ENCODE assay signal across 8 mouse cellular contexts in genomic region chr3:96172197-96173178, GRCm38 (mm10). TPM values are rescaled to one million over a fixed set of nuclear protein-coding genes. Genes with fewer than 3 reads are reported as not detected.
DNase-seq lines count a peak whose midpoint lies in the region; ATAC-seq and TF ChIP-seq lines count a peak whose summit lies in the region.

Gene Sf3b4 (plus strand): TSS chr3:96172332.

- intact Hi-C loops in left cerebral cortex, adult 2 months (cut with DNase I): no loop called here

- H3K4me2 ChIP-seq in hindbrain, embryonic 14.5 days (replicated peaks): peak within 1 kb of the TSS; percentile 97

- peak within 1 kb of the TSS; percentile 98 for H3K27ac ChIP-seq in hindbrain, embryonic 14.5 days
- peak within 1 kb of the TSS; percentile 99 for H3K27ac ChIP-seq in left cerebral cortex, adult 2 months

- H3K27me3 ChIP-seq in hindbrain, embryonic 14.5 days (ENCODE audit: control insufficient read depth, insufficient read depth, low read length): no peaks in the 10 kb centered on the region

- no peak for TF ChIP-seq CTCF in left cerebral cortex, adult 2 months (IDR thresholded peaks at IDR 0.05)

- DNase-seq in T-cell, adult 2 months (ENCODE audit: low spot score): peak; percentile 92
- peak; percentile 87 to 89 for DNase-seq in cerebellum, postnatal 14 days
- peak; percentile 62 to 70 for DNase-seq in frontal cortex, postnatal 25 days (ENCODE audit: low spot score in 2 of 2)
- DNase-seq in hindbrain, embryonic 14.5 days (ENCODE audit: low spot score): peak; percentile 92
- DNase-seq in left cerebral cortex, adult 2 months (ENCODE audit: extremely low spot score in 1 of 2, low spot score in 2 of 2): peak; percentile 75 to 83
- DNase-seq in right cerebral cortex, adult 2 months (ENCODE audit: low spot score in 2 of 2): peak; percentile 80 to 85
- peak; percentile 75 to 84 for DNase-seq in urinary bladder, postnatal 36 days (ENCODE audit: low spot score in 2 of 2)

- H3K36me3 ChIP-seq in hindbrain, embryonic 14.5 days (replicated peaks; ENCODE audit: control insufficient read depth, insufficient read depth): peaks cover 38% of the 10 kb centered on the region

- H3K9ac ChIP-seq in hindbrain, embryonic 14.5 days: peak within 1 kb of the TSS; percentile 89

- WGBS in hindbrain, embryonic 14.5 days: under 1% methylated on average over 58 of the region's 58 CpGs

- peaks cover 24% of the 10 kb centered on the region for H3K4me1 ChIP-seq in hindbrain, embryonic 14.5 days (replicated peaks; ENCODE audit: control insufficient read depth, insufficient read depth, low read length)

- peak; percentile 93 for ATAC-seq in hindbrain, embryonic 14.5 days (ENCODE audit: low FRiP score)
- ATAC-seq in megakaryocyte, adult 5-6 weeks (ENCODE audit: poor library complexity, severe bottlenecking): peak; percentile 96

- H3K9me3 ChIP-seq in hindbrain, embryonic 14.5 days (ENCODE audit: control insufficient read depth, low read length): no peaks in the 10 kb centered on the region

- peak within 1 kb of the TSS; percentile 74 for H3K4me3 ChIP-seq in hindbrain, embryonic 14.5 days (replicated peaks; ENCODE audit: low read length)
- H3K4me3 ChIP-seq in left cerebral cortex, adult 2 months: peak within 1 kb of the TSS; percentile 90

RNA-seq across cellular contexts. Expression of gene Sf3b4, which starts in this region (rescaled TPM):
- 135 and 151 TPM in 2 replicates for polyA plus RNA-seq in hindbrain, embryonic 14.5 days (2014; fragmentation: Nextera tagmentation; extraction: Ambion mirVana)
- total RNA-seq in left cerebral cortex, adult 2 months (2021): 10 to 100 TPM; 44.0 to 45.5 TPM
- 51.0 and 64.8 TPM in 2 replicates for total RNA-seq in megakaryocyte, adult 5-6 weeks (2015)
- 15.4 and 16.3 TPM in 2 replicates for total RNA-seq in megakaryocyte, adult 5-6 weeks (2017)

Comparison
In these comparisons a context has a peak if more than half of its experiments do, and no peak if none do; other contexts are left out.
1. Peak in every context shown above with its lines: DNase-seq, ATAC-seq, H3K4me3 ChIP-seq and H3K27ac ChIP-seq.